Mouse (Mus musculus): Measurements from ENCODE around the gene Slc17a7. TPM values are rescaled to one million over a fixed set of nuclear protein-coding genes. Genes with fewer than 3 reads are reported as not detected.

Slc17a7 gene
- polyA plus RNA-seq, 1 experiment from 2014 or later: 7.8 TPM

GRCm38 (mm10) chr7:45144368-45145174, 19.2 kb upstream of the Slc17a7 start:
- peaks cover 59% of the 10 kb centered on the region for H3K36me3 ChIP-seq (ENCODE audit: control insufficient read depth, insufficient read depth, low read length)
- ATAC-seq (ENCODE audit: insufficient number of reproducible peaks, insufficient read depth, low FRiP score, low read depth): no peak
- 85% methylated on average over 13 of the region's 13 CpGs for WGBS

GRCm38 (mm10) chr7:45145460-45145859, 18.3 kb upstream of the Slc17a7 start:
- WGBS: 90% methylated on average over 8 of the region's 8 CpGs
- no peaks in the 10 kb centered on the region for H3K27me3 ChIP-seq (ENCODE audit: control insufficient read depth, insufficient read depth, low read length)
- no peaks in the 10 kb centered on the region for H3K4me1 ChIP-seq (ENCODE audit: control insufficient read depth in 2 of 2, insufficient read depth in 2 of 2, low read length in 2 of 2)
- no peak for ATAC-seq (ENCODE audit: insufficient number of reproducible peaks, insufficient read depth, low FRiP score, low read depth)
- H3K4me2 ChIP-seq (ENCODE audit: low read length): no peak overlapping the region
- H3K27ac ChIP-seq (replicated peaks in 1 of 2; ENCODE audit: control insufficient read depth in 1 of 2, insufficient read depth in 1 of 2, low read depth in 2 of 2, low read length in 2 of 2): no peak overlapping the region
- H3K4me3 ChIP-seq (ENCODE audit: control insufficient read depth in 1 of 2, insufficient read depth in 1 of 2, low read depth in 1 of 2, low read length in 2 of 2): no peak overlapping the region
- no peaks in the 10 kb centered on the region for H3K9me3 ChIP-seq (ENCODE audit: control insufficient read depth, low read length)
- peaks cover 59% of the 10 kb centered on the region for H3K36me3 ChIP-seq (ENCODE audit: control insufficient read depth, insufficient read depth, low read length)
- no peak overlapping the region for H3K9ac ChIP-seq (ENCODE audit: low read length)

More at GRCm38 (mm10) chr7:45144368-45145174, 19.2 kb upstream of the Slc17a7 start:
- H3K4me2 ChIP-seq (ENCODE audit: low read length): no peak overlapping the region
- no peaks in the 10 kb centered on the region for H3K4me1 ChIP-seq (ENCODE audit: control insufficient read depth in 2 of 2, insufficient read depth in 2 of 2, low read length in 2 of 2)
- no peaks in the 10 kb centered on the region for H3K9me3 ChIP-seq (ENCODE audit: control insufficient read depth, low read length)
- no peak overlapping the region for H3K4me3 ChIP-seq (ENCODE audit: control insufficient read depth in 1 of 2, insufficient read depth in 1 of 2, low read depth in 1 of 2, low read length in 2 of 2)
- H3K9ac ChIP-seq (ENCODE audit: low read length): no peak overlapping the region
- H3K27me3 ChIP-seq (ENCODE audit: control insufficient read depth, insufficient read depth, low read length): no peaks in the 10 kb centered on the region
- no peak overlapping the region for H3K27ac ChIP-seq (replicated peaks in 1 of 2; ENCODE audit: control insufficient read depth in 1 of 2, insufficient read depth in 1 of 2, low read depth in 2 of 2, low read length in 2 of 2)

- Histone ChIP-seq H3K36me3 (ENCODE audit: control insufficient read depth, insufficient read depth, low read length) (peaks cover 53% of the 10 kb centered on the region), H3K9ac (ENCODE audit: low read length) (no peak overlapping the region), H3K4me2 (ENCODE audit: low read length) (no peak overlapping the region), H3K27ac (replicated peaks in 1 of 2; ENCODE audit: control insufficient read depth in 1 of 2, insufficient read depth in 1 of 2, low read depth in 2 of 2, low read length in 2 of 2) (no peak overlapping the region), H3K9me3 (ENCODE audit: control insufficient read depth, low read length) (no peaks in the 10 kb centered on the region), H3K27me3 (ENCODE audit: control insufficient read depth, insufficient read depth, low read length) (no peaks in the 10 kb centered on the region), H3K4me3 (ENCODE audit: control insufficient read depth in 1 of 2, insufficient read depth in 1 of 2, low read depth in 1 of 2, low read length in 2 of 2) (no peak overlapping the region), H3K4me1 (ENCODE audit: control insufficient read depth in 2 of 2, insufficient read depth in 2 of 2, low read length in 2 of 2) (no peaks in the 10 kb centered on the region)
- WGBS: 90% methylated on average over 11 of the region's 11 CpGs
- ATAC-seq (ENCODE audit: insufficient number of reproducible peaks, insufficient read depth, low FRiP score, low read depth): no peak
Observed at GRCm38 (mm10) chr7:45147267-45147666, 16.5 kb upstream of the Slc17a7 start.

- Histone ChIP-seq H3K4me1 (ENCODE audit: control insufficient read depth in 2 of 2, insufficient read depth in 2 of 2, low read length in 2 of 2) (no peaks in the 10 kb centered on the region), H3K9ac (ENCODE audit: low read length) (no peak overlapping the region), H3K9me3 (ENCODE audit: control insufficient read depth, low read length) (no peaks in the 10 kb centered on the region), H3K4me3 (ENCODE audit: control insufficient read depth in 1 of 2, insufficient read depth in 1 of 2, low read depth in 1 of 2, low read length in 2 of 2) (no peak overlapping the region), H3K27me3 (ENCODE audit: control insufficient read depth, insufficient read depth, low read length) (no peaks in the 10 kb centered on the region), H3K36me3 (ENCODE audit: control insufficient read depth, insufficient read depth, low read length) (peaks cover 48% of the 10 kb centered on the region), H3K4me2 (ENCODE audit: low read length) (no peak overlapping the region), H3K27ac (replicated peaks in 1 of 2; ENCODE audit: control insufficient read depth in 1 of 2, insufficient read depth in 1 of 2, low read depth in 2 of 2, low read length in 2 of 2) (no peak overlapping the region)
- no peak for ATAC-seq (ENCODE audit: insufficient number of reproducible peaks, insufficient read depth, low FRiP score, low read depth)
- WGBS: 74% methylated on average over 11 of the region's 11 CpGs
Observed at GRCm38 (mm10) chr7:45147899-45148298, 15.8 kb upstream of the Slc17a7 start.

GRCm38 (mm10) chr7:45148534-45149098, 15.1 kb upstream of the Slc17a7 start:
- Histone ChIP-seq H3K27ac (replicated peaks in 1 of 2; ENCODE audit: control insufficient read depth in 1 of 2, insufficient read depth in 1 of 2, low read depth in 2 of 2, low read length in 2 of 2) (peak overlapping the region in 1 of 2 experiments; percentile 9; a peak in 1 of 4 replicates), H3K9me3 (ENCODE audit: control insufficient read depth, low read length) (no peaks in the 10 kb centered on the region), H3K4me1 (ENCODE audit: control insufficient read depth in 2 of 2, insufficient read depth in 2 of 2, low read length in 2 of 2) (peaks cover 0 to 4% of the 10 kb centered on the region in 2 experiments; a peak in 1 of 4 replicates), H3K27me3 (ENCODE audit: control insufficient read depth, insufficient read depth, low read length) (no peaks in the 10 kb centered on the region), H3K4me2 (ENCODE audit: low read length) (no peak overlapping the region), H3K9ac (ENCODE audit: low read length) (no peak overlapping the region), H3K4me3 (ENCODE audit: control insufficient read depth in 1 of 2, insufficient read depth in 1 of 2, low read depth in 1 of 2, low read length in 2 of 2) (no peak overlapping the region), H3K36me3 (ENCODE audit: control insufficient read depth, insufficient read depth, low read length) (peaks cover 41% of the 10 kb centered on the region)
- WGBS: 36% methylated on average over 4 of the region's 4 CpGs
- no peak for ATAC-seq (ENCODE audit: insufficient number of reproducible peaks, insufficient read depth, low FRiP score, low read depth)

GRCm38 (mm10) chr7:45149545-45149944, 14.2 kb upstream of the Slc17a7 start:
- Histone ChIP-seq H3K27me3 (ENCODE audit: control insufficient read depth, insufficient read depth, low read length) (no peaks in the 10 kb centered on the region), H3K9me3 (ENCODE audit: control insufficient read depth, low read length) (no peaks in the 10 kb centered on the region), H3K9ac (ENCODE audit: low read length) (no peak overlapping the region), H3K27ac (replicated peaks in 1 of 2; ENCODE audit: control insufficient read depth in 1 of 2, insufficient read depth in 1 of 2, low read depth in 2 of 2, low read length in 2 of 2) (no peak overlapping the region), H3K4me2 (ENCODE audit: low read length) (no peak overlapping the region), H3K36me3 (ENCODE audit: control insufficient read depth, insufficient read depth, low read length) (peaks cover 33% of the 10 kb centered on the region), H3K4me3 (ENCODE audit: control insufficient read depth in 1 of 2, insufficient read depth in 1 of 2, low read depth in 1 of 2, low read length in 2 of 2) (no peak overlapping the region), H3K4me1 (ENCODE audit: control insufficient read depth in 2 of 2, insufficient read depth in 2 of 2, low read length in 2 of 2) (peaks cover 0 to 4% of the 10 kb centered on the region in 2 experiments; a peak in 1 of 4 replicates)
- 63% methylated on average over 6 of the region's 6 CpGs for WGBS
- no peak for ATAC-seq (ENCODE audit: insufficient number of reproducible peaks, insufficient read depth, low FRiP score, low read depth)

- Histone ChIP-seq H3K4me3 (ENCODE audit: control insufficient read depth in 1 of 2, insufficient read depth in 1 of 2, low read depth in 1 of 2, low read length in 2 of 2) (no peak overlapping the region), H3K36me3 (ENCODE audit: control insufficient read depth, insufficient read depth, low read length) (peaks cover 25% of the 10 kb centered on the region), H3K4me1 (ENCODE audit: control insufficient read depth in 2 of 2, insufficient read depth in 2 of 2, low read length in 2 of 2) (peaks cover 4 to 9% of the 10 kb centered on the region in 2 experiments; a peak in 2 of 4 replicates), H3K27ac (replicated peaks in 1 of 2; ENCODE audit: control insufficient read depth in 1 of 2, insufficient read depth in 1 of 2, low read depth in 2 of 2, low read length in 2 of 2) (no peak overlapping the region), H3K9me3 (ENCODE audit: control insufficient read depth, low read length) (no peaks in the 10 kb centered on the region), H3K27me3 (ENCODE audit: control insufficient read depth, insufficient read depth, low read length) (no peaks in the 10 kb centered on the region), H3K4me2 (ENCODE audit: low read length) (no peak overlapping the region), H3K9ac (ENCODE audit: low read length) (no peak overlapping the region; the same call in 1 of the 2 replicates)
- 63% methylated on average over 4 of the region's 4 CpGs for WGBS
- ATAC-seq (ENCODE audit: insufficient number of reproducible peaks, insufficient read depth, low FRiP score, low read depth): no peak
Observed at GRCm38 (mm10) chr7:45150321-45150720, 13.4 kb upstream of the Slc17a7 start.

Measured in heart, embryonic 14.5 days (tissue).